8 mouse cellular contexts compared by ENCODE assay signal in the genomic region with DNA sequence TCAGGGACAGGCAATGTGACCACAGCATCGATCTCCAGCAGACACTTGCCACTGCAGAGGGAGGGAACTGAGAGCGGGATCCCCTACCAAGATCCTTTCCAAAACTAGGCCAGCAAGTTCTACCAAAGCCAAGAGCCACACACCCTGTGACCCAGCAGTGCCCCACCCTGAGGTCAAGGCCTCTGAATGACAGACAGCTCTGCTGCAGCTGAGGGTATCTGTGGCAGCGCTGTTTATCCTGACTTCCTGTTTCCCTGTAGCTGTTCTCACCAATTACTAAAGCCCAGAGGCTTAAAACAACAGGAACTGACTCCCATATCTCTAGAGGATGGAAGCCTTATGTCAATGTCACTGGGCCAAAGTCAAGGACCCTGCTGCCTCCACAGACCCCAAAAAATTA. TPM values are rescaled to one million over a fixed set of nuclear protein-coding genes. Genes with fewer than 3 reads are reported as not detected.
DNase-seq lines count a peak whose midpoint lies in the region; ATAC-seq and TF ChIP-seq lines count a peak whose summit lies in the region.

No protein-coding gene starts in this region.

- H3K9me3 ChIP-seq in hindbrain, embryonic 16.5 days (ENCODE audit: control insufficient read depth, low read length), result no peaks in the 10 kb centered on the region
- H3K9me3 ChIP-seq in hindbrain, embryonic 14.5 days (ENCODE audit: control insufficient read depth, low read length), result no peaks in the 10 kb centered on the region
- H3K9me3 ChIP-seq in limb, embryonic 10.5 days (replicated peaks), result no peaks in the 10 kb centered on the region

- no peaks in the 10 kb centered on the region for H3K36me3 ChIP-seq in hindbrain, embryonic 16.5 days (ENCODE audit: control insufficient read depth, insufficient read depth, low read length)
- H3K36me3 ChIP-seq in hindbrain, embryonic 14.5 days (replicated peaks; ENCODE audit: control insufficient read depth, insufficient read depth), result no peaks in the 10 kb centered on the region
- H3K36me3 ChIP-seq in limb, embryonic 10.5 days, result no peaks in the 10 kb centered on the region
- H3K36me3 ChIP-seq in small intestine, adult 2 months (ENCODE audit: control insufficient read depth, insufficient read depth, low read length), result no peaks in the 10 kb centered on the region

- DNase-seq in hindbrain, embryonic 14.5 days (ENCODE audit: low spot score), result no peak
- DNase-seq in R1 (ENCODE audit: low read depth, low spot score), result peak; percentile 76
- no peak for DNase-seq in limb, embryonic 10.5 days (ENCODE audit: low spot score)
- no peak for DNase-seq in Muller cell, postnatal 12 days (ENCODE audit: inconsistent ontology term)
- DNase-seq in urinary bladder, postnatal 4 days (ENCODE audit: low spot score in 2 of 2), result no peak
- DNase-seq in left cerebral cortex, postnatal 14 days (ENCODE audit: low spot score in 2 of 2), result no peak

- no peak for TF ChIP-seq POLR2A in small intestine, adult 2 months (IDR thresholded peaks at IDR 0.05; ENCODE audit: low read depth, low read length)

- no peak overlapping the region for H3K4me2 ChIP-seq in hindbrain, embryonic 16.5 days (ENCODE audit: low read length)
- H3K4me2 ChIP-seq in hindbrain, embryonic 14.5 days (replicated peaks), result no peak overlapping the region

- H3K4me1 ChIP-seq in hindbrain, embryonic 16.5 days (ENCODE audit: control insufficient read depth, insufficient read depth, low read depth, low read length), result peaks cover 25% of the 10 kb centered on the region
- peaks cover 29% of the 10 kb centered on the region for H3K4me1 ChIP-seq in hindbrain, embryonic 14.5 days (replicated peaks; ENCODE audit: control insufficient read depth, insufficient read depth, low read length)
- H3K4me1 ChIP-seq in limb, embryonic 10.5 days, result peaks cover 68% of the 10 kb centered on the region
- peaks cover 17% of the 10 kb centered on the region for H3K4me1 ChIP-seq in small intestine, adult 2 months (ENCODE audit: control insufficient read depth, insufficient read depth, insufficient read length, low read length)

- intact Hi-C loops in left cerebral cortex, postnatal 14 days (cut with DNase I), result no loop called here

- 67% methylated on average over 3 of the region's 3 CpGs for WGBS in hindbrain, embryonic 16.5 days
- 76% methylated on average over 3 of the region's 3 CpGs for WGBS in hindbrain, embryonic 14.5 days
- WGBS in limb, embryonic 10.5 days, result 36% methylated on average over 3 of the region's 3 CpGs
- WGBS in small intestine, adult 2 months, result 39% methylated on average over 3 of the region's 3 CpGs

- no peak overlapping the region for H3K9ac ChIP-seq in hindbrain, embryonic 16.5 days (ENCODE audit: low read depth, low read length)
- H3K9ac ChIP-seq in hindbrain, embryonic 14.5 days, result no peak overlapping the region

- no peaks in the 10 kb centered on the region for H3K27me3 ChIP-seq in hindbrain, embryonic 16.5 days (replicated peaks; ENCODE audit: control insufficient read depth, insufficient read depth, low read length)
- H3K27me3 ChIP-seq in hindbrain, embryonic 14.5 days (ENCODE audit: control insufficient read depth, insufficient read depth, low read length), result no peaks in the 10 kb centered on the region
- no peaks in the 10 kb centered on the region for H3K27me3 ChIP-seq in limb, embryonic 10.5 days (ENCODE audit: low read depth, poor library complexity, severe bottlenecking)
- no peaks in the 10 kb centered on the region for H3K27me3 ChIP-seq in small intestine, adult 2 months (ENCODE audit: control insufficient read depth, insufficient read depth, low read length)

- peak overlapping the region; percentile 39; the same call in 1 of the 2 replicates for H3K27ac ChIP-seq in hindbrain, embryonic 16.5 days (ENCODE audit: low read depth, low read length)
- H3K27ac ChIP-seq in hindbrain, embryonic 14.5 days, result no peak overlapping the region
- 0 out of 2 replicates have a peak overlapping the region, but pooled peaks have one; percentile 12 for H3K27ac ChIP-seq in limb, embryonic 10.5 days
- peak overlapping the region; percentile 34 for H3K27ac ChIP-seq in small intestine, adult 2 months (ENCODE audit: insufficient read depth, low read depth, low read length)

- no peak for ATAC-seq in hindbrain, embryonic 16.5 days
- ATAC-seq in hindbrain, embryonic 14.5 days (ENCODE audit: low FRiP score), result no peak

- no peak overlapping the region for H3K4me3 ChIP-seq in hindbrain, embryonic 16.5 days (ENCODE audit: low read length)
- H3K4me3 ChIP-seq in hindbrain, embryonic 14.5 days (replicated peaks; ENCODE audit: low read length), result no peak overlapping the region
- H3K4me3 ChIP-seq in limb, embryonic 10.5 days, result no peak overlapping the region
- H3K4me3 ChIP-seq in small intestine, adult 2 months (ENCODE audit: low read depth, low read length), result no peak overlapping the region

- TF ChIP-seq CTCF in small intestine, adult 2 months (IDR thresholded peaks at IDR 0.05; ENCODE audit: extremely low read depth, insufficient read length, insufficient replicate concordance, low read depth, low read length), result no peak

RNA-seq across cellular contexts. Expression of a gene that starts 37.0 kb away (rescaled TPM):
- polyA plus RNA-seq in hindbrain, embryonic 16.5 days (2015; fragmentation: Nextera tagmentation; extraction: Ambion mirVana), result 14.3 and 17.9 TPM in 2 replicates
- polyA plus RNA-seq in hindbrain, embryonic 14.5 days (2014; fragmentation: Nextera tagmentation; extraction: Ambion mirVana), result 16.2 and 17.8 TPM in 2 replicates
- 5.9 and 6.0 TPM in 2 replicates for polyA plus RNA-seq in limb, embryonic 10.5 days (2016; fragmentation: Nextera tagmentation; extraction: Ambion mirVana)
- 10.8 and 15.1 TPM in 2 replicates for polyA plus RNA-seq in small intestine, adult 2 months (2012; rRNA removed)
- 100 to 1,000 TPM in 1 of 2 experiments, 10 to 100 TPM in 1; 93.1 to 112 TPM for total RNA-seq in left cerebral cortex, postnatal 14 days (2021)
